Mouse (Mus musculus) ES-Bruce4 (cell line): ENCODE data around the gene Arpp19.
A peak's percentile ranks its signal among the peaks of the same experiment; 100 is the strongest.

Experiments used
- CTCF ChIP-seq: IDR thresholded peaks from one replicate; pipeline ENCODE4 v1.8.1; 2011; ENCODE audit warnings: low read depth, low read length
- EP300 ChIP-seq: IDR thresholded peaks from 2 replicates; pipeline ENCODE4 v1.6.1; 2011; ENCODE audit warnings: low read depth, low read length; ENCODE audit not compliant: insufficient read depth
- POLR2A ChIP-seq: IDR thresholded peaks from one replicate; pipeline ENCODE4 v1.8.1; 2011; ENCODE audit warnings: low read length; ENCODE audit not compliant: insufficient read depth

DNA sequence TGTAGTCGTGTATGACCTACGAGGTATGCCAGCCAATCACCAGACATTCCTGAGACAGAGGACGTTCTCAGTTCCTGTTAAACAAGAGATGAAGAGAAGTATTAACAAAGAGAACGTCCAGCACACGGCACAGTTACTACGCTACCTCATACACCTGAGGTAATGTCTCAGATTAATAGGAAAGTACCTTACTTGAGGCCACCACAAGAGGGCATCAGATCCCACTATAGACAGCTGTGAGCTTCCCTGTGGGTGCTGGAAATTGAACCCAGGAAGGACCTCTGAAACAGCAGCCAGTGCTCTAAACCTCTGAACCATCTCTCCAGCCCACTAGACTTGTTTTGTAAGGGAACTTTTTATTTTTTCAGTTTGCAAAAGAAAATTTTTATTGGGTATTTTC is 11.7 kb upstream of the Arpp19 start:
- TF ChIP-seq CTCF (peak; percentile 42), EP300 (no peak), POLR2A (no peak)
